Mouse (Mus musculus) neural tube, embryonic 12.5 days (tissue): ENCODE measurements around the gene Piwil4. TPM values are rescaled to one million over a fixed set of nuclear protein-coding genes. Genes with fewer than 3 reads are reported as not detected.

ENCODE experiments used
- ATAC-seq: fragments of 200-750 bp; cut with Nextera tagmentation; 2 replicates; pipeline ENCODE4 v1.8.0; 2017; ENCODE audit warnings: low read depth, mild to moderate bottlenecking, moderate TSS enrichment, moderate library complexity; ENCODE audit not compliant: low FRiP score
- H3K27ac ChIP-seq: fragments of 300-500 bp; sonication (generic); 2 replicates; pipeline ENCODE4 v1.5.1; 2016
- H3K27me3 ChIP-seq: fragments of 300-500 bp; sonication (generic); replicated peaks from 2 replicates; pipeline ENCODE4 v1.6.1; 2016; ENCODE audit warnings: mild to moderate bottlenecking
- H3K36me3 ChIP-seq: fragments of 300-500 bp; sonication (generic); 2 replicates; pipeline ENCODE4 v1.6.1; 2016; ENCODE audit warnings: mild to moderate bottlenecking
- H3K4me1 ChIP-seq: fragments of 300-500 bp; sonication (generic); 2 replicates; pipeline ENCODE4 v1.6.1; 2016
- H3K4me2 ChIP-seq: fragments of 300-500 bp; sonication (generic); replicated peaks from 2 replicates; pipeline ENCODE4 v1.6.1; 2016; ENCODE audit warnings: mild to moderate bottlenecking
- H3K4me3 ChIP-seq: fragments of 300-500 bp; sonication (generic); 2 replicates; pipeline ENCODE4 v1.5.1; 2016
- H3K9ac ChIP-seq: fragments of 300-500 bp; sonication (generic); 2 replicates; pipeline ENCODE4 v1.6.1; 2016; ENCODE audit warnings: mild to moderate bottlenecking
- H3K9me3 ChIP-seq: fragments of 300-500 bp; sonication (generic); 2 replicates; pipeline ENCODE4 v1.6.1; 2016; ENCODE audit warnings: mild to moderate bottlenecking
- WGBS: fragments of 180-500 bp; shearing (Covaris S2); methylation state at CpG from one replicate; pipeline ENCODE4 v1.1.7; 2016; 5-methylcytosine and 5-hydroxymethylcytosine counted together
- polyA plus RNA-seq: library from polyadenylated mRNA; unstranded; fragments of >200 nt; fragmentation: Nextera tagmentation; extraction: Ambion mirVana; gene quantifications from 2 replicates; pipeline ENCODE4 v1.2.1, GENCODE M21; 2016

The Piwil4 gene
- polyA plus RNA-seq = 0.57 and 0.61 TPM in 2 replicates

GRCm38 (mm10) chr9:14740151-14740924 lies at the start of gene Piwil4:
TSS of gene Piwil4 (minus strand) at chr9:14740733.
- no peaks in the 10 kb centered on the region for H3K36me3 ChIP-seq
- H3K4me3 ChIP-seq = no peak within 1 kb of the TSS
- WGBS = 85% methylated on average over 19 of the region's 19 CpGs
- H3K4me1 ChIP-seq = no peaks in the 10 kb centered on the region
- no peaks in the 10 kb centered on the region for H3K27me3 ChIP-seq
- H3K9ac ChIP-seq = no peak within 1 kb of the TSS
- H3K27ac ChIP-seq = no peak within 1 kb of the TSS
- H3K4me2 ChIP-seq = no peak within 1 kb of the TSS
- no peaks in the 10 kb centered on the region for H3K9me3 ChIP-seq
- ATAC-seq = no peak

GRCm38 (mm10) chr9:14787356-14787755 lies 46.8 kb upstream of the Piwil4 start:
- no peak overlapping the region for H3K4me3 ChIP-seq
- no peak overlapping the region for H3K9ac ChIP-seq
- 91% methylated on average over 6 of the region's 6 CpGs for WGBS
- no peaks in the 10 kb centered on the region for H3K9me3 ChIP-seq
- H3K4me2 ChIP-seq = no peak overlapping the region
- no peaks in the 10 kb centered on the region for H3K27me3 ChIP-seq
- no peak for ATAC-seq
- H3K27ac ChIP-seq = no peak overlapping the region
- H3K4me1 ChIP-seq = no peaks in the 10 kb centered on the region
- peaks cover 24% of the 10 kb centered on the region for H3K36me3 ChIP-seq

GRCm38 (mm10) chr9:14784039-14785002 lies 43.8 kb upstream of the Piwil4 start, which contains the start of the genes Mre11a and Ankrd49:
TSS of gene Mre11a (plus strand) at chr9:14784654.
TSS of gene Ankrd49 (minus strand) at chr9:14784856.
- Histone ChIP-seq H3K27me3 (no peaks in the 10 kb centered on the region), H3K27ac (peak within 1 kb of the TSS; percentile 85), H3K36me3 (peaks cover 28% of the 10 kb centered on the region), H3K4me2 (peak within 1 kb of the TSS; percentile 79), H3K9me3 (no peaks in the 10 kb centered on the region), H3K4me3 (peak within 1 kb of the TSS; percentile 72), H3K4me1 (no peaks in the 10 kb centered on the region), H3K9ac (peak within 1 kb of the TSS; percentile 82)
- WGBS = under 1% methylated on average over 62 of the region's 62 CpGs
- peak; percentile 100 for ATAC-seq

GRCm38 (mm10) chr9:14778341-14778740 lies 37.8 kb upstream of the Piwil4 start:
- no peaks in the 10 kb centered on the region for H3K27me3 ChIP-seq
- no peak overlapping the region for H3K27ac ChIP-seq
- WGBS = 38% methylated on average over 13 of the region's 13 CpGs
- ATAC-seq = no peak
- H3K4me3 ChIP-seq = no peak overlapping the region
- no peaks in the 10 kb centered on the region for H3K4me1 ChIP-seq
- H3K4me2 ChIP-seq = no peak overlapping the region
- no peak overlapping the region for H3K9ac ChIP-seq
- peaks cover 15% of the 10 kb centered on the region for H3K36me3 ChIP-seq
- H3K9me3 ChIP-seq = no peaks in the 10 kb centered on the region

DNA sequence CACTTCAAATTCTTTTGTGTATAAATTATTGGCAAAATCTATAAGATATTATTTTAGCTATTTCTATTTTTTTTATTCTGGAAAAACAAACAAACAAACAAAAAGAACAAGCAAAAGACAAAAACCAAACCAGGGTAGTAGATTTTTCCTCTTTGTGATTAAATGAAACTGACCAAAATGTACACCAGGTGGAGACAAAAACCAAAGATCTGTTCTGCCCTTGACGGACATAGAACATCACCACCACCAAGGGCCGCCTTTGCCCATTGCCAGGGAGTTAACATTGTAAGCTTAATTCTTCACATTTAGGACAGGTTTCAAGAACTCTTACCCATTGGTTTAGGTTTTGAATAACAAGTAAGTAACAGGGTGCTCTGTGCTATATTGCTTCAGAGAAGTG lies 33.3 kb upstream of the Piwil4 start:
- Histone ChIP-seq H3K9ac (no peak overlapping the region), H3K27me3 (no peaks in the 10 kb centered on the region), H3K4me2 (no peak overlapping the region), H3K4me3 (no peak overlapping the region), H3K27ac (no peak overlapping the region), H3K9me3 (no peaks in the 10 kb centered on the region), H3K36me3 (no peaks in the 10 kb centered on the region), H3K4me1 (peaks cover 11% of the 10 kb centered on the region)
- no peak for ATAC-seq
- 58% methylated on average over 2 of the region's 2 CpGs for WGBS

DNA sequence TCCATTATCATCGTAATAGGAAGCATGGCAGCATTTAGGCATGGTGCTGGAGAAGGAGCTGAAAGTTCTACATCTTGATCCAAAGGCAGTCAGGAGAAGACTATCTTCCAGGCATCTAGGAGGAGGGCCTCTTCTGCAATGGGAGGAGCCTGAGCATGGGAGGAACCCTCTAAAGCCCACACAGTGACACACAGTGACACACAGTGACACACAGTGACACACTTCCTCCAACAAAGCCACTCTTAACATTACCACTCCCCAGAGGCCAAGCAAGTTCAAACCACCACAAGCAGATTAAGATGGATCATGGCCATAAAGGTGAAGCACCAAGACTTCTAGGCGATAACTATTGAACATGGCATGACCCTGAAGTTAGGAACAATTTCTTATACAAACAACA lies 31.5 kb upstream of the Piwil4 start:
- Histone ChIP-seq H3K9me3 (no peaks in the 10 kb centered on the region), H3K4me2 (no peak overlapping the region), H3K36me3 (no peaks in the 10 kb centered on the region), H3K4me3 (no peak overlapping the region), H3K27me3 (no peaks in the 10 kb centered on the region), H3K4me1 (peaks cover 18% of the 10 kb centered on the region), H3K27ac (no peak overlapping the region), H3K9ac (no peak overlapping the region)
- WGBS = 94% methylated on average over 2 of the region's 2 CpGs
- no peak for ATAC-seq

- WGBS = 19% methylated on average over 23 of the region's 23 CpGs
- no peak within 1 kb of the TSS for H3K4me3 ChIP-seq
Observed at GRCm38 (mm10) chr9:14770803-14771471, 30.4 kb upstream of the Piwil4 start, which contains the start of gene 1700012B09Rik. TSS of gene 1700012B09Rik (minus strand) at chr9:14771030.

GRCm38 (mm10) chr9:14769811-14770210 lies 29.3 kb upstream of the Piwil4 start:
- ATAC-seq = no peak
- H3K27me3 ChIP-seq = no peaks in the 10 kb centered on the region
- no peaks in the 10 kb centered on the region for H3K36me3 ChIP-seq
- no peak overlapping the region for H3K4me3 ChIP-seq
- no peaks in the 10 kb centered on the region for H3K9me3 ChIP-seq
- H3K4me2 ChIP-seq = no peak overlapping the region
- H3K27ac ChIP-seq = no peak overlapping the region
- H3K9ac ChIP-seq = no peak overlapping the region
- H3K4me1 ChIP-seq = peaks cover 18% of the 10 kb centered on the region
- WGBS = 44% methylated on average over 6 of the region's 6 CpGs

More at GRCm38 (mm10) chr9:14770803-14771471, 30.4 kb upstream of the Piwil4 start, which contains the start of gene 1700012B09Rik:
- Histone ChIP-seq H3K27ac (no peak within 1 kb of the TSS), H3K27me3 (no peaks in the 10 kb centered on the region), H3K36me3 (no peaks in the 10 kb centered on the region), H3K4me2 (peak within 1 kb of the TSS; percentile 39), H3K4me1 (peaks cover 18% of the 10 kb centered on the region), H3K9ac (0 out of 2 replicates have a peak within 1 kb of the TSS, but pooled peaks have one; percentile 4), H3K9me3 (no peaks in the 10 kb centered on the region)
- ATAC-seq = peak; percentile 74

- no peak overlapping the region for H3K4me2 ChIP-seq
- H3K36me3 ChIP-seq = no peaks in the 10 kb centered on the region
- no peaks in the 10 kb centered on the region for H3K27me3 ChIP-seq
- no peak overlapping the region for H3K9ac ChIP-seq
- H3K4me1 ChIP-seq = peaks cover 7% of the 10 kb centered on the region
- no peak overlapping the region for H3K4me3 ChIP-seq
- 27% methylated on average over 7 of the region's 7 CpGs for WGBS
- H3K27ac ChIP-seq = no peak overlapping the region
- 0 out of 2 replicates have a peak, but pooled peaks have one; percentile 31 for ATAC-seq
- no peaks in the 10 kb centered on the region for H3K9me3 ChIP-seq
Observed at GRCm38 (mm10) chr9:14764765-14765164, 24.2 kb upstream of the Piwil4 start.

DNA sequence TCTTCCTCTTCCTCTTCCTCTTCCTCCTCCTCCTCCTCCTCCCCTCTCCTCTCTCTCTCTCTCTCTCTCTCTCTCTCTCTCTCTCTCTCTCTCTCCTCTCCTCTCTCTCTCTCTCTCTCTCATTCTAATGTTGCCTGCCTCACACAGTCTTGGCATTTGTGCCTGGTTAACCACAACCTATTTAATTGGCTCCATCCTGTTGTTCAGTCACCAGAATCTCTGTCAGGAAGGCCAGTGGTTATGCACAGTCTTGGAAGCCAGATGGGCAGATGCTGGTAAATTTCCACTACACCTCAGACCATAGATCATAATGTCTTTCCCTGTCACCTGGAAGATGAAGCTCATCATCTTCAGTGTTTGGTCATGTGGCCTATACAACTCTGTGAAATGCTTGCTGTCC lies 18.7 kb upstream of the Piwil4 start:
- H3K9me3 ChIP-seq = no peaks in the 10 kb centered on the region
- H3K4me2 ChIP-seq = no peak overlapping the region
- no peaks in the 10 kb centered on the region for H3K36me3 ChIP-seq
- H3K27ac ChIP-seq = no peak overlapping the region
- H3K4me3 ChIP-seq = no peak overlapping the region
- no peaks in the 10 kb centered on the region for H3K27me3 ChIP-seq
- H3K9ac ChIP-seq = no peak overlapping the region
- ATAC-seq = no peak
- no peaks in the 10 kb centered on the region for H3K4me1 ChIP-seq

DNA sequence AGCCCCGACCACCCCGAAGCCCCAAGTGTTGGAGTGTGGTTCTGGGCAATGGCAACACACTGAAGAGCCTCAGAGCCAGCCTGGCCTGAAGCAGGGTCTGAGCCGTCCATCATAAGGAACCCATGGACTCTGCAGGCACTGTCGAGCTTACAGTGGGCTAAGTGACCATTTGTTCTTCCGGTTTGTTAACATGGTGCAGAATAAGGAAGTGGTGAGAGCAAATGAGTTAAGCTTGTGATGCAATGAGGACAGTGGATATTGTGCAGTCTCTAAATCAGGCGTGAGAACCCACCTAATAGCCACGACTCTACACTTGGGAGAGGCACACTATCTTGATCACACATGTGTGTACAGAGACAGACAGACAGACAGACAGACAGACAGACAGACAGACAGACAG lies 18.1 kb upstream of the Piwil4 start:
- no peak for ATAC-seq
- no peak overlapping the region for H3K27ac ChIP-seq
- WGBS = 75% methylated on average over 7 of the region's 7 CpGs
- no peaks in the 10 kb centered on the region for H3K9me3 ChIP-seq
- no peak overlapping the region for H3K9ac ChIP-seq
- no peaks in the 10 kb centered on the region for H3K4me1 ChIP-seq
- H3K4me3 ChIP-seq = no peak overlapping the region
- 0 out of 2 replicates have a peak, but pooled peaks cover 3% of the 10 kb centered on the region for H3K27me3 ChIP-seq
- H3K36me3 ChIP-seq = no peaks in the 10 kb centered on the region
- no peak overlapping the region for H3K4me2 ChIP-seq
